In genomic region chr6:52713104-52713896, GRCm38 (mm10) we compare ENCODE assay signal across 8 mouse cellular contexts. TPM values are rescaled to one million over a fixed set of nuclear protein-coding genes. Genes with fewer than 3 reads are reported as not detected.
A peak's percentile ranks its signal among the peaks of the same experiment; 100 is the strongest.
DNase-seq lines count a peak whose midpoint lies in the region; ATAC-seq and TF ChIP-seq lines count a peak whose summit lies in the region.

Gene Tax1bp1, plus strand, starts transcription at chr6:52713729.

- H3K4me2 ChIP-seq in lung, embryonic 14.5 days: peak within 1 kb of the TSS; percentile 55

- peak; percentile 99 for ATAC-seq in frontal cortex, adult (ENCODE audit: low TSS enrichment)
- peak; percentile 88 to 93 for ATAC-seq in hematopoietic stem cell, adult 5-6 weeks (replicated peaks in 1 of 2; ENCODE audit: insufficient read depth in 1 of 2, low FRiP score in 2 of 2, low TSS enrichment in 1 of 2, low read depth in 1 of 2, poor library complexity in 2 of 2, severe bottlenecking in 2 of 2)
- ATAC-seq in lung, embryonic 14.5 days (ENCODE audit: insufficient read depth): peak; percentile 99
- peak; percentile 96 for ATAC-seq in neutrophil, adult 5-6 weeks (ENCODE audit: extremely low read depth, insufficient number of reproducible peaks, low FRiP score, poor library complexity, severe bottlenecking)

- H3K27me3 ChIP-seq in lung, embryonic 14.5 days (ENCODE audit: insufficient read depth, low read length): no peaks in the 10 kb centered on the region

- H3K27ac ChIP-seq in lung, embryonic 14.5 days (ENCODE audit: low read depth): peak within 1 kb of the TSS; percentile 92

- no peak for TF ChIP-seq CTCF in lung, embryonic 14.5 days (IDR thresholded peaks at IDR 0.05; ENCODE audit: low read depth)

- H3K9ac ChIP-seq in lung, embryonic 14.5 days: peak within 1 kb of the TSS; percentile 96

- no peaks in the 10 kb centered on the region for H3K36me3 ChIP-seq in lung, embryonic 14.5 days (ENCODE audit: insufficient read depth)

- H3K4me3 ChIP-seq in lung, embryonic 14.5 days (ENCODE audit: low read depth, low read length): peak within 1 kb of the TSS; percentile 97

- H3K4me1 ChIP-seq in lung, embryonic 14.5 days (ENCODE audit: insufficient read depth): no peaks in the 10 kb centered on the region

- peak; percentile 93 for DNase-seq in Muller cell, postnatal 12 days (ENCODE audit: inconsistent ontology term)
- peak; percentile 92 for DNase-seq in cerebellum, adult 9-10 months
- peak; percentile 88 to 92 for DNase-seq in layer of hippocampus, adult 8-10 months (ENCODE audit: low spot score in 2 of 2)
- DNase-seq in lung, embryonic 14.5 days: peak; percentile 96
- DNase-seq in thymus, adult 18-20 months: peak; percentile 90 to 91

- H3K9me3 ChIP-seq in lung, embryonic 14.5 days (ENCODE audit: low read depth, low read length): no peaks in the 10 kb centered on the region

- WGBS in lung, embryonic 14.5 days: 3% methylated on average over 38 of the region's 38 CpGs

RNA-seq across cellular contexts. Expression of gene Tax1bp1, which starts in this region (rescaled TPM):
- total RNA-seq in hematopoietic stem cell, adult 5-6 weeks (2017): 355 and 373 TPM in 2 replicates
- 100 to 1,000 TPM; 122 to 161 (median 139) TPM for total RNA-seq in layer of hippocampus, adult 8-10 months (2022)
- polyA plus RNA-seq in lung, embryonic 14.5 days (2014; fragmentation: Nextera tagmentation; extraction: Ambion mirVana): 133 and 147 TPM in 2 replicates
- 421 and 471 TPM in 2 replicates for total RNA-seq in neutrophil, adult 5-6 weeks (2017)

Comparison
In these comparisons a context has a peak if more than half of its experiments do, and no peak if none do; other contexts are left out.
1. Peak in every context shown above with its lines: DNase-seq, ATAC-seq, H3K4me3 ChIP-seq and H3K27ac ChIP-seq.